Mouse (Mus musculus): ENCODE measurements around the gene Pfkm.

The Pfkm gene

DNA sequence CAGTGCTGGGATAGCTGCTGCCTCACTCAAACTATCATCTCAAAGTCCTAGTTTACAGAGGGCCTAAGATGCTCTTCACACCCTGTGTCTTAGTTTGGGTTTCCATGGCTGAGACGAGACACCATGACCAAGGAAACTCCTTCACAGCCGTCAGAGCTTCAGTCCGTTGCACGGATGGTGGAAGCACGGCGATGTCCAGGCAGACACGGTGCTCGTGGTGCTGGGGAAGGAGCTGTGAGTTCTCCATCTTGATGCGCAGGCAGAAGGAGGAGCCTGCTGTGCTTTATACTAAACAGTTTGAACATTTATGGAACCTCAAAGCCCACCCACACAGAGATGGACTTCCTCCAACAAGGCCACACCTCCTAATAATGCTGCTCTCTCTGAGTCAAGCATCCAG is 44.5 kb downstream of the Pfkm start:
- in situ Hi-C loops (cut with MboI, MseI) = no loop called here

DNA sequence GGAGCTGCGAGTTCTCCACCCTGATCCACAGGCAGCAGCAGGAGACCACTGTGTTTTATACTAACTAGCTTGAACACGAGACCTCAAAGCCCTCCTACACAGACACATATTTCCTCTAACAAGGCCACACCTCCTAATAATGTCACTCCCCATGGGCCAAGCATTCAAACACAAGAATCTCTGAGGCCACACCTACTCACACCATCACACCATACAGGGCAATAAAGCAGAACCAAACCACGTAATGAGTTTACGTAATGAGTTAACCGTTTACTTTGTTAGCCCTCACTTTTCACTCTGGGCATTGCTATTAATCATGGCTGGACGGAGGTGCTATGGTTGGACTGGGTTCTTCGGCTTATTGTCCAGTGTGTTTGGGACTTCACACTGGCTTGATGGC is 47.4 kb downstream of the Pfkm start:
- in situ Hi-C loops (cut with MboI, MseI) = no loop called here

DNA sequence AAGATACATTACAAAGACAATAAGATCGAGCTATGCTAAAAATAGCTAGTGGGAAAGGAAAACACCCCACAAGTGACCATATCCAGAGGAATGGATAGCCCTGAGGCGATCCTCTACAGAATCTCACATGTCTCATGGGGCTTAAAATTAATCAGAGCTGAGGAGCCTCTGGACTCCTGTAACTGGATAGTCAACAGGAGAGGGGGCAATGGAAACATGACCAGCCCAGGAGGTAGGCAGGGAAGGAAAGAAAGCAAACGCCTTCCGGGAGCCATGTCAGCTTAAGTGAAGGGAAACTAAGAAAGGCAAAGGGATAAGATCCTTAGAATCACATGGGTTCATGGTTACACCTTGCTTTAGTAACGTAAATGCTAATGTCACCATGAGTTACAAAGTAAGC is 48.4 kb downstream of the Pfkm start:
- in situ Hi-C loops (cut with MboI, MseI) = no loop called here

DNA sequence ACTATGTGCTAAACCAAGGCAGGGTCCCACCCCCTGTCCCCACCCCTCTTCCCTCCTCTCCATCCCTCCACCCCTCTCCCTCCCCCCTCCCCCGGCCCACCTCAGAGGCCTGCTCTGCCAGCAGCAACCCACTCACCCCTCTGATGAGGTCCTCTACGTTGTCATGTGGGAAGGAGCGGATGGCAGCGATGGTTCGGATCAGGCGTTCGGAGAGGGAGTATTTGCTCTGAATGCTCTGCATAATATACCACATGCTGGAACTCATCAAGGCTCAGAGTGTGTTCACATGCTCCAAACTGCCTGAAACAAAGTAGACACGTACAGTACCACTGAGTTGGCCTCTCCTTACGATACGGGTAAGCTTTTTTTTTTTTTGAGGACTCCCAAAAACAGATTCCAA is 50.1 kb downstream of the Pfkm start:
- in situ Hi-C loops (cut with MboI, MseI) = no loop called here

DNA sequence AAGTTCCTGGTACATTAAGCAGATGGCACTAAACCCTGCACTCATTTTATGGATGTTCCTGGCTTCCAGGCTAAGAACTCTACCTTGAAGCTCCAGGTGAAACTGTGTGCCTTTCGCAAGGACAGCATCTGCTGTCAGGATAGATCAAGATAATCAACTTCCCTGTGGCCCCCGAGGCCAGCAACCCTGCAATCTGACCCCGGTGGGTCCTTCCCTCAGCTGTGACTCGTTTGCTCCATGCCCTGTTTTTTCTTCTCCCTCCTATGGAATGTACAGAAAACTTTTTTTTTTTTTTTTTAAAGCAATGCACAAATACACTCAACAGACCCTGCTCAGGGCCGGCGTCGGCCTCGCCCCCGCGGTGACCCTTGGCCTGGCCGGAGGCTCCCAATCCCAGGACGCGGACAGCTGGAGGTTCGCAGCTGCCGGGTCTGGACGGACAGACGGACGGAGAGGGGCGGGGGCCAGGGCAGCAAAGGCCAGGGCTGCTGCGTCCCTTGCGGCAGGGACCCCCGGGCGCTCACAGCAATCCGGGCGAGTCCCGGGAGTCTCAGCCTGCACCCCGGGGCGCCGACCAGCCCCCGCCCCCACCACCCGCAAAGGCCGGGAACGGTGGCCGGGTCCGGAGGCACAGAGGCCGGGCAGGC is 52.6 kb downstream of the Pfkm start:
- in situ Hi-C loops (cut with MboI, MseI) = no loop called here

DNA sequence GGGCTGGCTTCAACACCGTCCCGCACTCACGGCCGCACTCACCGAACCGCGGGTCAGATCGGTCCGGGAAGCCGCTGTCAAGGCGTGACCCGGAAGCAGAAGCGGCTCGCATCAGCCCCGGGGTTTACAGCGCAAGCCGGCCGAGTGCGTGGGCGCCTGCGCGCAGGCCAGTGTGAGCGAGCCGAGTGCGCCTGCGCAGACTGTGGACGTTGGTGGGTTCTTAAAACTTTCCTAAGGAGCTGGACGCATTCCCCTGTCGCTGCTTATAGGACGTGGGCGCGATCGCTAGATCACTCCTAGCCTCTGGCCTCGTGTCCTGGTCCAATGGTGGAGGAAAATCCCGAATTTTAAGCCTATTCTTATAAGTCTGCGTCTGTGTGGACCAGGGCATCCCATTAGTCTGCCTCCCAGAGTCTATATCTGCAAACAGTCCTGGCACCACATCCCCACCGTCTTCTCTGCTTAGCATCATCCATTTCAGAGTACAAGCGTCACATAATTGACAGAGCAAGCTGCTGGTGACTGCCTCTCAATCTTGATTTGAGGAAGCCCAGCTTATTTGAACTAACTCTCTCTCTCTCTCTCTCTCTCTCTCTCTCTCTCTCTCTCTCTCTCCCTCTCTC is 53.3 kb downstream of the Pfkm start:
- in situ Hi-C loops (cut with MboI, MseI) = no loop called here

DNA sequence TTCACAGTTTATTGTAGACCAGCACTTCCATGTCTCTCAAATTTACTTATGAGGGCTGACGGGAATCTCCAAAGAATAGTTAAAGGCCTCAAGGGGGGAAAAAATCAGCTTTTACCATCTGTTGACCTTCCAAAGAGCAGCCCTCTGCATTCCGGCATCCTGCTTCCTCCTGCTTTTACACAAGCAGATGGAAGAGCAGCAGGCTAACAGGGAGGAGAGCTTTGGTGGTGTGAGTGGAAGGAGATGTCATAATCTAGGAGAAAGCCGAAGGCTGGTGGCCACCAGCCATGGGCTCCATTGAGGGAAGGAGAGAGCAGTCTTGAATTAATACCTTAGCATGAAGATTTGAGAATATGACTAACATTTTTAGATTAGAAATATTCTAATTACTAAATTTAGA is 56.0 kb downstream of the Pfkm start:
- in situ Hi-C loops (cut with MboI, MseI) = no loop called here

DNA sequence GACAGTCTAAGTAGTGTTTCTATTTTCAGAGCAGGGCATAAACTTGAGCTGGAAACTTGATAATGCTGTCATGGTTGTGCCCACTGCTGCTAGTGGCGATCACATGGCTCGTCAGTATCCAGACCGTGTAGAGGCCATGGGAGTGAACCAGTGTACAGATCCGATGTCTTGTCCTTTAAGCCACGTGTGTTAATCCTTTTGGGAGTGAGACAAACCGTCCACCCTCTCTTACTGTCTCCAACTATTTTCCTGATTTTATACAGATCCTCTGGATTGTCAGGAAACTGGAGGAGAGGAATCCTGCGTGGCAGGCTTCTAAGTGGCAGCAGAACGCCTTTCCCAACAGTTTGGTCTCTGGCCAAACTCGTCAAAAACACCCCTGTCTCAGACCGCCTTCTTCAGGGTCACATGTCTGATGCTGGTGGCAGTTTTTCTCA is 56.8 kb downstream of the Pfkm start:
- in situ Hi-C loops (cut with MboI, MseI) = no loop called here

DNA sequence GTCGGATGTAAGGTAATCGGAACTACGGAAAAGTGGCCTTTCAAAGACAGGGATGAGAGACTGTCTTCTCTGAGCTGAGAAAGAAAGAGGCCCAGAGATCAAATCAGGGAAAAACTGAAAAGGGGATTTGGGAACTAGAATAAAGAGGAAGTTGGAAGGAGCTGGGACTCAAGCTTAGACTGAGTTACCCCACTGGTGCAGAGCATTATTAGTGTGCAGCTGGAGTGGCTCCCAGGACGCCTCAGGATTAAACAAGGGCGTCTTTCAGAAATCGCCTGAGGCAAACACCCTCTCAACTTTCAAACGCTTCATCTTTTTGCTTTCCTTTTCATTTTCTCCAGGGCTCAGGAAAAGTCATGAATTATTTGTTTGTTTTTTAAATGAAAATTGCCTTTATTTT is 60.5 kb downstream of the Pfkm start:
- in situ Hi-C loops (cut with MboI, MseI) = loop anchor here (5.0 kb wide), 1 partner anchor 61 kb away; the partner anchor contains the start of genes Pfkm and Senp1

DNA sequence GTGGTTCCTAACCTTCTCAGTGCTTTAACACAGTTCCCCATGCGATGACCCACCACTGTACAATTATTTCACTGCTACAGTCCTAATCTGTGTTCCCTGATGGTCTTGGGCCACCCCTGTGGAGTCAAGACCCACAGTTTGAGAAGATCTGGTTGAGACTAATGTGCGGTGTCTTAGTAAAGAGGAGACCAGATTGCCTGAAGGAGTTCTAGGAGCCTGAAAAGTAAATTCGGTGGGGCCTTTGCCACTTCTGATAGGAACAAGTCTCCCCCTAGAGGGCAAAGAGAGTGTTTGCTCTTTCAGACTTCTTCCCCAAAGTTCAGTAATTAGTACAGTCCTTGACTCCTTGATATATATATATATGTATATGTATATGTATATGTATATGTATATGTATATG is 61.2 kb downstream of the Pfkm start:
- in situ Hi-C loops (cut with MboI, MseI) = loop anchor here (5.0 kb wide), 1 partner anchor 61 kb away; the partner anchor contains the start of genes Pfkm and Senp1

DNA sequence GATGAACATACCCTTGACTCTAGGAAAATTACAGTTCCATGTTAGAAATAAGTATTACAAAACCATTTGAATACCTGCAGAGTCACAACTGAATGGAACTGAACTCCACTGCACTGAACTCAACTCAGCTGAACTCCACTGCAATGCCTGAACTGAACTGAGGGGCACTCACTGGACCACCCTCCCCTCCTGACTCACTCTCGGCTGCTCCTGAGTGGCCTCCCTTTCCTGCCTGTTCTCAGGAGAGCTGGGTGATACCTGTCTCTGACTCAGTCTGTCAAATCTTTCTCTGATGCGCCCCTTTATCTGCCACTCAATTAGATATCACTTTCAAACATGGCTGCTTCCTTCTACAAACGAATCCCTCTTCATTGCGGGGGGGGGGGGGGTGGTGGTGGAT is 61.8 kb downstream of the Pfkm start:
- in situ Hi-C loops (cut with MboI, MseI) = loop anchor here (5.0 kb wide), 1 partner anchor 62 kb away; the partner anchor contains the start of genes Pfkm and Senp1

DNA sequence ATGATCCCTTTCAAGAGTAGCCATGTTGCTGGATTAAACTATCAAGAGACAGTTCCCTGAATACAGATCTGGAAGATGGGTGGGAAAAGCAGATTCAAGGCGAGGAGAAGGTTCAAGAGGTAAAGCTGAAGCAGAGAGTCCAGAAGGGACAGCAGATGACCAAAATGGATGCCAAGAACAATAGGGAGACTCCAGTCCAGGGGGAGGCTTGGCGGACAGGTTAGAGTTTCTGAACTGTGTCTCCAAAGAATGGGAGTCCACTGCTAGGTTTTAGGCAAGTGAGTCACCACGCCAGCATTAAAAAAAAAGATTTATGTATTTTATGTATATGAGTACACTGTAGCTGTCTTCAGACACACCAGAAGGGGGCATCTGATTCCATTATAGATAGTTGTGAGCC is 62.2 kb downstream of the Pfkm start:
- in situ Hi-C loops (cut with MboI, MseI) = loop anchor here (5.0 kb wide), 1 partner anchor 62 kb away; the partner anchor contains the start of genes Pfkm and Senp1

DNA sequence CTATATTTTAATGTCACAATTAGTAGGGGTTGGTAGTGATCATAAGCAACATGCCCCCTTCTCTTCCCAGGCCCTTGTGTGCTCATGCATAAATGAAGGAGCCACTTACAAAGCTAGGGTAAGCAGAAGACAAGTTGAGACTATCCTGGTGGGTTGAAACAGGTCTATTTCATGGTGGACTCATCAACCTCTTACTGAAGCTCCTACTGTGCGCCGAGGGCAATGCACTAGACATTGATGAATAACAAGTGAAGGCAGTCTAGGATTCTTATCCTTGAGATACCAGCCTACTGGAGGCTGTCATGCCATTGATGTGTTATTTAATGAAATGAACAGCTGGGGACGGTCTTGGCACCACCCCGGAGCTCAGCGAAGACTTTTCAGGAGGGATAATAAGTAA is 62.9 kb downstream of the Pfkm start:
- in situ Hi-C loops (cut with MboI, MseI) = no loop called here

DNA sequence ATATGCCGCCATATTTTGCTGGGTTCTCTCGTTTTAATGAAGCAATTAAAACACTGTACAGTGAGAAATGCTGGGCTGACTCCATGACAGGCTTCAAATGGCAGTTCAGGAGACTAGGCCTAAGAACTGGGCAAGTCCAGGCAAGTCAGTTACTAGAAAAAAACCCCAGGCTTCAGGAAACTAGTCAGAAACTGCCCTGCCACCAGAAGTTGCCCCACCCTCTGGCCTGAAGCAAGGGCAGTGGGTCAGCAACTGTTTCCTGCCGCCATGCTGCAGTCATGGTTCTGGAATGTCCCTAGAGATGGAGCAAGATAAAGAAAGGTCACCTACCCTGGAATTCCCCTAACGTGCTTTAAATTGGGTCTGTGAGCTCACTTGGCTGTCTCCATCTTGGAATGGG is 63.6 kb downstream of the Pfkm start:
- in situ Hi-C loops (cut with MboI, MseI) = no loop called here

DNA sequence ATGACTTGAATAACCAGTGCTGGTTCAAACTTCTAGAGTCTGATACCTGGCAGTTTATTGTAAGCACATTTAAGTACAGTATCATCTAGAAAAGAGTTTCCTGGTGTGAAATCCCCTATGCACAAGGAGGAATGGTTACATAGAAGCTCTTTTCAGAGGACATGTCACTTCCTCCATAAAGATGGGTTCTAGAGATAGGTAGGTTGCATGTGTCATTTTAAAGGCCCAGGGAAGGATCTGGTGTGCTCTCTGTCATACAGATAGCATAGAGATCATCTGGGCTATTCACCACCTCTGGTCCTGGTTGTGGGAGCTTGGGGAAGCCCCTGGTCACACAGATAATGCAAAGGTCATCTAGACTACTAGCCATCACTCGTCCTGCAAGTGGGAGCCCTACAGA is 64.9 kb downstream of the Pfkm start:
- in situ Hi-C loops (cut with MboI, MseI) = no loop called here

DNA sequence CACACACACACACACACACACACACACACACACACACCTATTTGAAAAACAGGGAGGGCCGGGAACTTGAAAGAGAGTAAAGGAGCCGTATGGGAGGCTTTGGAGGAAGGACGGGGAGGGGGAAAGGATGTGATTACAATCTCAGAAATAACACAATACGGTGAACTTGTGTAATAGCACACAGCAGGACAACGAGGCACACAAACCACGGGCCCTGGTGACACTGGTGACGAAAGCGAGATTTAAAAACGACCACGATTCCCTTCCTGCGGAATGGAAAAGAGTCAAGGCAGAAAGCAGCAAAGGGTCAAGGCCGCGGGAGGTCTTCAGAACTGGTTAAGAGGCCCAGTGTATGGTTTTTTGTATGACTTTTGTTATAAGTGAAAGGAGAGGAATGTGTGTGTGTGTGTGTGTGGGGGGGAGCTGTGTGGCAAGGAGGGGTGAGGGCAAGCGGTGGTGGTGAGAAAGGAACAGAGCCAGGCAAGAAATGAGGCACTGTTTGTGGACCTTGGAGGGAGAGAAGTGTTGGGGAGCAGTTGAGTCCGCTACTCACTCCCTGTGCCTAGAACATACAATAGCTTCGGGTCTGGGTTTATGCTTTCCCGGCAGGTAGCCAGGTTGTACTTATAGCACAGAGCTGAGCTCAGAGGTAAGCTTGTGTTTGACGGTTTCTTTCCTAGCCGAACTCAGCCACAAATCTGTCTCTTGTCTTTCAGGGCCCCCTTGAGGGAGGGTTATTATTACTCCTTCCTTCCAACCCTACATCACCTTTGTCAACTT is 68.8 kb downstream of the Pfkm start:
- in situ Hi-C loops (cut with MboI, MseI) = no loop called here

DNA sequence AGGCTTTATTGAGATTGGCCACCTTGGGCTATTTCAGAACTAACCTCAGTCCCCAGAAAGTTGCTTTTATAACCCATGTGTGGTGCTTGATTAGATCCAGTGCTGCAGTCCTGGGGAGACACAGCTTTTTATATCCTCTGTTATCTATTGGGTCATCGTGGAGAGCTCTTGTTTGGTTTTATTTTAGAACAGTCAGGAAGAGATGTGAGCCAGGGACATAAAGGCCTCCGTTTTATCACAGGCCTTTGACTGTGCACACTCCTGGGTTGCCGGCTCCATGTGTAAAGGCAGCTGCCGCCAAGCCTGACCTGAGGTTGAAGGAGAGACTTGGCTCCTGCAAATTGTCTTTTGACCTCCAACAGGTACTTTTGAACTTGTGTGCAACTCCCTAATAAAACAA is 70.2 kb downstream of the Pfkm start:
- in situ Hi-C loops (cut with MboI, MseI) = no loop called here

DNA sequence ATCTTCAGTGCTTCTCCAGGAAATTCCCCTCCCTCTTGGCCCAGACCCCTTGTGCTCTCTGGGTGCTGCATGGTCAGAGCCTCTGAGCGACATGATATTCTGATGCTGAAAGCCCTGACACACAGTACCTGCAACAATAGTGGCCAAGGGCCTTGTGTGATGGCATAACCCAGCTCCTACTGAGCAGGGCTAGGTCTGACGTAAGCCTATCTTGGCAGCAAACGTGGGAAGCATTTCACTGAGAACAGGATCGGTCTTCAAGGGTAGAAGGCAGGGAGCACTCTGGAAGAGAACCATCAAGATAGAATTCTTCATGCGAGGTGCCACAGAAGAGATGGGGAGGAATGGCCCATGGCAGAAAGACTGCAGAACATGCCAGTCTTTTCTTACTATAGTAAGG is 73.1 kb downstream of the Pfkm start, which contains the start of gene Asb8:
Gene Asb8 (minus strand): TSS at position 101 of the 400 bp plus-strand sequence.
- in situ Hi-C loops (cut with MboI, MseI) = no loop called here

DNA sequence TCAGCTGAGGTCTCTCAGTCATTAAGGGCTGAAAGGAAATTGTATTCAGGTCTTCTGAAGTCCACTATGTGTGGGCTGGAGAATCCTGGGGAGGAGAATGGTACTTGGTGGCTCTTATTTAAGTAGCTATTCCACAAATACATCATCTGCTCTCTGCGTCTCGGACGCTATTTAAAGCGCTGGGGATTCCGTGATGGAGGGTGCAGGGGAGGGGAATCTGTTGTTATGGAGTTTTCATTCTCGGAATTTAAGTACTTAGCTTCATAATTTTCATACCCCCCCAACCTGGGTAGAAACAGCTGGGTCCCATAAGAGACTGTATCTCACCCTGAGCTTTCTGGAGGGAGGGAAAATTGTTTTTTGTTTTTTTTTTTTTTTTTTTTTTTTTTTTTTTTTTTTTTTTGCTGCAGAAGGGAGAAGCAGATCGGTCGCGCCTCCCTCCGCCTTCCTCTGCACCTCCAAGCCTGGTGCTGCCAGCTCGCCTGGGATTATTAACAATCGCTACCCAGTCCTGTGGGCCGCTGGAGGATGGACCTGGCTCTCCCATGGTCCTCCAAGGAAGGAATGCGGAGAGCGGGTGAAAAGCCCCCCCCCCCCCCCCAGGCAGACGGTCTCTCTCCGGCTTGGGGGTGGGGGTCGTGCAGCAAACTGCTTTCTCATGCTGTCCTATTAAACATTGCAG is 74.7 kb downstream of the Pfkm start, which contains the start of gene Ccdc184:
Gene Ccdc184 (plus strand): TSS at position 196 of the 682 bp plus-strand sequence.
- in situ Hi-C loops (cut with MboI, MseI) = no loop called here

DNA sequence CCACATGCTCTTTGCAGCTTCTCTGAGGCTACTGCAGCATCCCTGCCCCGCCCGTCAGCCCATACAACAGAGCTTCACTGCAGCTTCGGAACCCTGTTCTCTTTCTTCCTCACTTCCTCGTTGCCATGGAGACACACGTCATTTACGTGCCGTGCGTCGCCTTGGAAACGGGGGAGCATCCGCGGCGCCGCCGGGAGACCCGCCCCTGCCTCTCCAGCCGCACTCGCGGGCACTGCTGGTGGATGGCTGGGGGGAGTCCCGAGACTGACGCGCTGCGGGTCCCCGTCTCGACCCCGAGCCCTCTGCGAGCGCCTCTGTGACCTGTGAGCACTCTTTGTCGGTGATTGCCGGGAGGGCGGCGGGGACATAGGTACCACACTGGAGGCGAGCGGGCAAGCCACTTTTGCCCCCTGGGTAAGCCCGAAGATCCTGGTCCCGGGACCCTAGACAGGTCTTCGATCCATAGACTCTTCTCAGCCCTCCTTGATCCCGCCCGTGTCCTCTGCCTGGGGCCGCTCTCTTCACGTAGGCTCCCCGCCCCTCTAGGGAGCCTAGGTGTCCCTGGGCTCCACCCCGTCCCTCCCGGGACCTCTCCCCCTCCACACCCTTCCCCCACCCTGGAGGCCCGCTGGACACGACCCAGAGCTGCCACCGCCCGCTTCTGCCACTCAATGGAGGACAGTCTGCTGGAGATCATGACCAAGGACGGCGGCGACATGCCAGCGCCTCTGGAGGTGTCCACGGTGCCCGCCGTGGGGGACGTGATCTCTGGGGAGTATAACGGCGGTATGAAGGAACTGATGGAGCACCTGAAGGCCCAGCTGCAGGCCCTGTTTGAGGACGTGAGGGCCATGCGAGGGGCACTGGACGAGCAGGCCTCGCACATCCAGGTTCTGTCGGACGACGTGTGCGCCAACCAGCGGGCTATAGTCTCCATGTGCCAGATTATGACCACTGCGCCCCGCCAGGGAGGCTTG is 75.5 kb downstream of the Pfkm start:
- in situ Hi-C loops (cut with MboI, MseI) = no loop called here

DNA sequence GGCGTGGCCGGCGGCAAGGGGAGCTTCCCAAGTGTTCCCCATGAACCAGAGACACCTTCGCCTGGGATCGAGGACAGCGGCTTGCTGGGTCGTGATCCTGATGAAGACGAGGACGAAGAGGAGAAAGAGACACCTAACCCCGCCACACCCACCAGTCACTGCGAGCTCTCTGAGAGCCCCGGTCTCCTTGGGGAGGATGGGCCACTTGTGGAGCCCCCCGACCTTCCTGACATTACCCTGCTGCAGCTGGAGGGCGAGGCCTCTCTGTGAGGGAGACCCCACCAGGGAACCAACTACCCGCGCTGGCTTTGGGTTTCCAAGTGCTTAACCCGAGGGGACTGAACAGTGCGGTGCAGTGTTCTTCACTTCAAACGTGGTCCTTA is 76.2 kb downstream of the Pfkm start:
- in situ Hi-C loops (cut with MboI, MseI) = no loop called here

Data from regulatory T cell (primary cell).